Mouse (Mus musculus) MEL (cell line): ENCODE results near the gene Rcsd1. TPM values are rescaled to one million over a fixed set of nuclear protein-coding genes. Genes with fewer than 3 reads are reported as not detected.

Source experiments
- DNase-seq: peaks from one replicate; pipeline ENCODE4 v3.0.0; 2011; ENCODE audit warnings: low read depth, low spot score
- H3K27ac ChIP-seq: 2 replicates; pipeline ENCODE4 v1.5.1; 2012; ENCODE audit warnings: low read depth, mild to moderate bottlenecking, control low read depth, low read length, moderate library complexity; ENCODE audit not compliant: control insufficient read depth
- H3K27me3 ChIP-seq, 2 experiments: fragments of 150-350 bp in 1 of 2; sonication (generic) in 1 of 2; 2 replicates each; pipeline ENCODE4 v1.6.1; 2012; ENCODE audit warnings: low read length in 2 of 2, mild to moderate bottlenecking in 2 of 2, improper control_type of control experiment in 1 of 2, moderate library complexity in 1 of 2; ENCODE audit not compliant: insufficient read depth in 2 of 2, control insufficient read depth in 1 of 2
- H3K36me3 ChIP-seq, 2 experiments: 2 replicates each; pipeline ENCODE4 v1.6.1; 2012 to 2014; ENCODE audit warnings: low read length in 2 of 2, improper control_type of control experiment in 1 of 2, inconsistent platforms in 1 of 2, mild to moderate bottlenecking in 1 of 2; ENCODE audit not compliant: insufficient read depth in 2 of 2, control insufficient read depth in 1 of 2
- H3K4me1 ChIP-seq, 2 experiments: fragments of 150-350 bp in 1 of 2; sonication (generic) in 1 of 2; 2 replicates each; pipeline ENCODE4 v1.6.1; 2012; ENCODE audit warnings: low read length in 2 of 2, improper control_type of control experiment in 1 of 2, mild to moderate bottlenecking in 1 of 2; ENCODE audit not compliant: insufficient read depth in 2 of 2, control insufficient read depth in 1 of 2
- H3K4me3 ChIP-seq, 2 experiments: fragments of 150-350 bp in 1 of 2; sonication (generic) in 1 of 2; 2 replicates each; pipeline ENCODE4 v1.5.1; 2012; ENCODE audit warnings: low read depth in 2 of 2, low read length in 2 of 2, mild to moderate bottlenecking in 2 of 2, moderate library complexity in 2 of 2, control low read depth in 1 of 2, improper control_type of control experiment in 1 of 2; ENCODE audit not compliant: control insufficient read depth in 1 of 2, insufficient read depth in 1 of 2
- H3K79me2 ChIP-seq: 2 replicates; pipeline ENCODE4 v1.6.1; 2012; ENCODE audit warnings: mild to moderate bottlenecking, low read length, moderate library complexity; ENCODE audit not compliant: control insufficient read depth, poor library complexity, insufficient read depth
- H3K9ac ChIP-seq: 2 replicates; pipeline ENCODE4 v1.6.1; 2012; ENCODE audit warnings: low read depth, mild to moderate bottlenecking, control low read depth, low read length, moderate library complexity; ENCODE audit not compliant: control insufficient read depth, poor library complexity, severe bottlenecking
- H3K9me3 ChIP-seq: fragments of 150-350 bp; sonication (generic); replicated peaks from 2 replicates; pipeline ENCODE4 v1.6.1; 2012; ENCODE audit warnings: mild to moderate bottlenecking, low read length, improper control_type of control experiment, moderate library complexity; ENCODE audit not compliant: insufficient read depth
- CHD2 ChIP-seq: IDR thresholded peaks from 2 replicates; pipeline ENCODE4 v1.6.1; 2011; ENCODE audit warnings: low read length, improper control_type of control experiment
- CTCF ChIP-seq, 3 experiments: IDR thresholded peaks in 2 of 3; conservative IDR thresholded peaks in 1 of 3; 2 replicates each; pipeline ENCODE4 v1.5.1; 2011 to 2012; ENCODE audit warnings: low read length in 3 of 3, low read depth in 2 of 3, mild to moderate bottlenecking in 2 of 3, improper control_type of control experiment in 1 of 3, inconsistent platforms in 1 of 3, mixed read lengths in 1 of 3, moderate library complexity in 1 of 3; ENCODE audit not compliant: control insufficient read depth in 1 of 3, insufficient read depth in 1 of 3, poor library complexity in 1 of 3, severe bottlenecking in 1 of 3
- E2F4 ChIP-seq: IDR thresholded peaks from 2 replicates; pipeline ENCODE4 v1.6.1; 2011; ENCODE audit warnings: low read depth, low read length, improper control_type of control experiment, borderline replicate concordance
- ETS1 ChIP-seq: IDR thresholded peaks from 2 replicates; pipeline ENCODE4 v1.6.1; 2012; ENCODE audit warnings: low read depth, mild to moderate bottlenecking, inconsistent platforms, low read length, improper control_type of control experiment, moderate library complexity
- GABPA ChIP-seq: IDR thresholded peaks from 2 replicates; pipeline ENCODE4 v1.6.1; 2012; ENCODE audit warnings: low read depth, mild to moderate bottlenecking, inconsistent platforms, low read length, improper control_type of control experiment, moderate library complexity
- GATA1 ChIP-seq: IDR thresholded peaks from 2 replicates; pipeline ENCODE4 v1.6.1; 2011; ENCODE audit warnings: low read depth, low read length, improper control_type of control experiment
- MAX ChIP-seq: IDR thresholded peaks from 2 replicates; pipeline ENCODE4 v1.6.1; 2011; ENCODE audit warnings: low read length, improper control_type of control experiment
- MAZ ChIP-seq: IDR thresholded peaks from 2 replicates; pipeline ENCODE4 v1.6.1; 2012; ENCODE audit warnings: low read depth, mild to moderate bottlenecking, inconsistent platforms, low read length, improper control_type of control experiment
- MEF2A ChIP-seq: IDR thresholded peaks from 2 replicates; pipeline ENCODE4 v1.6.1; 2014; ENCODE audit warnings: low read depth, mild to moderate bottlenecking, inconsistent platforms, low read length, improper control_type of control experiment; ENCODE audit not compliant: poor library complexity, insufficient replicate concordance, severe bottlenecking; ENCODE audit errors: extremely low read depth
- MXI1 ChIP-seq: IDR thresholded peaks from 2 replicates; pipeline ENCODE4 v1.6.1; 2011; ENCODE audit warnings: mild to moderate bottlenecking, low read depth, low read length, improper control_type of control experiment
- MYB ChIP-seq: IDR thresholded peaks from 2 replicates; pipeline ENCODE4 v1.6.1; 2011; ENCODE audit warnings: mild to moderate bottlenecking, low read depth, low read length, improper control_type of control experiment
- MYC ChIP-seq: IDR thresholded peaks from 2 replicates; pipeline ENCODE4 v1.6.1; 2011; ENCODE audit warnings: low read depth, mild to moderate bottlenecking, low read length, improper control_type of control experiment, moderate library complexity
- NELFE ChIP-seq: IDR thresholded peaks from 2 replicates; pipeline ENCODE4 v1.6.1; 2011; ENCODE audit warnings: low read depth, low read length, improper control_type of control experiment
- NRF1 ChIP-seq: IDR thresholded peaks from 2 replicates; pipeline ENCODE4 v1.6.1; 2014; ENCODE audit warnings: low read depth, mild to moderate bottlenecking, inconsistent platforms, low read length, improper control_type of control experiment, moderate library complexity; ENCODE audit not compliant: poor library complexity, insufficient read depth, severe bottlenecking
- POLR2AphosphoS5 ChIP-seq: IDR thresholded peaks from 2 replicates; pipeline ENCODE4 v1.6.1; 2012; ENCODE audit warnings: low read depth, borderline replicate concordance, mild to moderate bottlenecking, inconsistent platforms, low read length, moderate library complexity, mixed read lengths
- RAD21 ChIP-seq: IDR thresholded peaks from 2 replicates; pipeline ENCODE4 v1.6.1; 2011; ENCODE audit warnings: mild to moderate bottlenecking, low read depth, low read length, improper control_type of control experiment
- RCOR1 ChIP-seq: IDR thresholded peaks from 2 replicates; pipeline ENCODE4 v1.6.1; 2012; ENCODE audit warnings: low read depth, mild to moderate bottlenecking, inconsistent platforms, low read length, improper control_type of control experiment
- SIN3A ChIP-seq: IDR thresholded peaks from 2 replicates; pipeline ENCODE4 v1.6.1; 2012; ENCODE audit warnings: low read length, improper control_type of control experiment, inconsistent platforms
- SMC3 ChIP-seq: IDR thresholded peaks from 2 replicates; pipeline ENCODE4 v1.6.1; 2011; ENCODE audit warnings: low read depth, low read length, improper control_type of control experiment
- TAL1 ChIP-seq: IDR thresholded peaks from 2 replicates; pipeline ENCODE4 v1.6.1; 2012; ENCODE audit warnings: mild to moderate bottlenecking, inconsistent platforms, low read length, moderate library complexity, mixed read lengths
- TBP ChIP-seq: IDR thresholded peaks from 2 replicates; pipeline ENCODE4 v1.8.0; 2011; ENCODE audit warnings: low read depth, low read length, improper control_type of control experiment
- UBTF ChIP-seq: IDR thresholded peaks from 2 replicates; pipeline ENCODE4 v1.6.1; 2012; ENCODE audit warnings: low read depth, mild to moderate bottlenecking, inconsistent platforms, low read length, improper control_type of control experiment, moderate library complexity, borderline replicate concordance; ENCODE audit not compliant: insufficient read depth
- USF1 ChIP-seq: IDR thresholded peaks from 2 replicates; pipeline ENCODE4 v1.6.1; 2014; ENCODE audit warnings: low read depth, mild to moderate bottlenecking, inconsistent platforms, low read length, improper control_type of control experiment, moderate library complexity
- ZC3H11A ChIP-seq: IDR thresholded peaks from 2 replicates; pipeline ENCODE4 v1.6.1; 2012; ENCODE audit warnings: low read depth, mild to moderate bottlenecking, inconsistent platforms, low read length, improper control_type of control experiment
- ZKSCAN1 ChIP-seq: IDR thresholded peaks from 2 replicates; pipeline ENCODE4 v1.6.1; 2012; ENCODE audit warnings: low read depth, mild to moderate bottlenecking, inconsistent platforms, low read length, improper control_type of control experiment, moderate library complexity
- ZNF384 ChIP-seq: IDR thresholded peaks from 2 replicates; pipeline ENCODE4 v1.6.1; 2012; ENCODE audit warnings: low read depth, mild to moderate bottlenecking, inconsistent platforms, low read length, improper control_type of control experiment
- polyA plus RNA-seq, 2 experiments: library from polyadenylated mRNA; stranded (reverse) in 1 of 2; unstranded in 1 of 2; fragments of >175 nt in 1 of 2; fragments of >200 nt in 1 of 2; gene quantifications; 2 replicates each; pipeline versions ENCODE4 v1.2.1 to v1.2.4; 2012; ENCODE audit warnings: low replicate concordance in 2 of 2, low read depth in 1 of 2; ENCODE audit not compliant: insufficient read length in 2 of 2, insufficient read depth in 1 of 2, missing spikeins in 1 of 2
- total RNA-seq: library from RNA; depleted of rRNA; stranded (reverse); fragments of 300-350 nt; gene quantifications from 2 replicates; pipeline ENCODE4 v1.2.3, GENCODE M21; 2012

Rcsd1 gene
- total and polyA plus RNA-seq, 3 experiments = 19.0 to 38.0 TPM; not detected in 1

DNA sequence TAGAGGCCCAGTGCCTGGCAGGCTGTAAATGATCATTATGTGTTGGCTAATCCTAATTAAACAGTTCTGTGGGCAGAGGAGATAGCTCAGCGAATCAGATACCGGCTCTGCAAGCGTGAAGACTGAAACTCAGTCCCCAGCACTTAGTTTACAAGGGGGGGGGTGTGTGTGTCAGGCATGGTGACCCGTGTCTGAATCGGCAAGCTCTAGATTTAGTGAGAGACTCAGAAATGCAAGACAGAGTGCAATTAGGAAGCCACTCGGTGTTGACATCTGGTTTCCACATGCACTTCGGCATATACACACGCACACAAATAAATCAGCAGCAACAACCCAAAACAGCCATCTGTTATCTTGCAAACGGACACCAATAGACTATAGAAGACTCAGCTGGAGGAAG is 8.0 kb downstream of the Rcsd1 start:
- Histone ChIP-seq H3K36me3 (peaks cover 4 to 11% of the 10 kb centered on the region in 2 experiments; a peak in 3 of 4 replicates), H3K4me3 (no peak overlapping the region), H3K79me2 (peaks cover 21% of the 10 kb centered on the region), H3K4me1 (peaks cover 4 to 16% of the 10 kb centered on the region in 2 experiments; a peak in 3 of 4 replicates), H3K27ac (no peak overlapping the region), H3K27me3 (no peaks in the 10 kb centered on the region), H3K9me3 (no peaks in the 10 kb centered on the region), H3K9ac (no peak overlapping the region)
- no peak for DNase-seq
- TF ChIP-seq CHD2 = no peak
- TF ChIP-seq GATA1 = no peak
- no peak for TF ChIP-seq MAZ
- TF ChIP-seq USF1 = no peak
- no peak for TF ChIP-seq MAX
- TF ChIP-seq TAL1 = no peak
- TF ChIP-seq GABPA = no peak
- TF ChIP-seq ZNF384 = no peak
- no peak for TF ChIP-seq RCOR1
- TF ChIP-seq MYB = no peak
- TF ChIP-seq MXI1 = no peak
- no peak for TF ChIP-seq MYC
- no peak for TF ChIP-seq RAD21

DNA sequence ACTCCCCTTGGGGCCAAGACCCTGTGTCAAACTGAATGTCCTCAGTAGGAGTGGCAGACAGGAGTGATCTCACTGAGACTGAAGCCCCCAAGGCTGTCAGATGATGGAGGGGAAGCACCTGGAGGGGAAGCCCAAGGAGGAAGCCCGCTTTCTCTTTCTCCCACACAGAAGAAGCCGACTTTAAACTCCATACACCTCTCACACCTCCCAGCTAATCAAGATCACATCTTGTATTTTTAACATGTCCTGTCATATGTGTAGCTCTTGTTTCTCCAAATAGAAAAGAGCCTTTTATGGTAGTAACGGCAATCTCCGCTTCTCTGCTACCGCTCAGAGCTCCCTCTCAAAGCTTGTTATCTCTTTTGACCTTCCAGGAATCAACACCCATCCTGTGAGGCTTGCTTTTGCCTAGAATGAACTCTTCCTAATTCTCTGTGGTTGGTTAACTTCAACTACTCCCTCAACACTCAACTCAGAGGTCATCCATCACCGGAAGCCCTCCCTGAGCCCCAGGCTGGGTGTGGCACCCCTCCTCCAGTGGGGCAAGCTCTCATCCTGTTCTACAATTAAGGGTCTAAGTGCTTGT is 8.5 kb downstream of the Rcsd1 start:
- Histone ChIP-seq H3K27ac (no peak overlapping the region), H3K36me3 (peaks cover 4 to 6% of the 10 kb centered on the region in 2 experiments; a peak in 3 of 4 replicates), H3K27me3 (no peaks in the 10 kb centered on the region), H3K9me3 (no peaks in the 10 kb centered on the region), H3K4me3 (no peak overlapping the region), H3K9ac (no peak overlapping the region), H3K4me1 (peaks cover 4 to 11% of the 10 kb centered on the region in 2 experiments; a peak in 3 of 4 replicates), H3K79me2 (peaks cover 17% of the 10 kb centered on the region; the same call in 1 of the 2 replicates)
- TF ChIP-seq NRF1 (no peak), TAL1 (no peak), GATA1 (no peak), ZC3H11A (no peak), ETS1 (no peak), POLR2AphosphoS5 (no peak), TBP (no peak), ZNF384 (no peak), CTCF (IDR thresholded peaks at IDR 0.05 in 2 of 3, conservative IDR thresholded peaks at IDR 0.05 in 1 of 3; ENCODE audit: control insufficient read depth in 1 of 3, insufficient read depth in 1 of 3, low read depth in 2 of 3, low read length in 3 of 3, poor library complexity in 1 of 3, severe bottlenecking in 1 of 3) (no peak), CHD2 (no peak), MEF2A (no peak), ZKSCAN1 (no peak), SIN3A (no peak), SMC3 (no peak), MAZ (no peak), E2F4 (no peak), NELFE (no peak), UBTF (no peak)
- DNase-seq = no peak
